19 mouse cellular contexts compared by ENCODE assay signal in genomic region chr14:64585081-64585470, GRCm38 (mm10).
DNase-seq lines count a peak whose midpoint lies in the region; ATAC-seq and TF ChIP-seq lines count a peak whose summit lies in the region.
"Had no signal": no experiment of that assay in that cellular context is flagged by ENCODE, and none has a peak within 500 bp of the region (broad histone marks: within the 10 kb centered on the region; RNA-seq: fewer than 3 reads in every experiment).

No protein-coding gene starts in this region.

- H3K4me3 ChIP-seq in left cerebral cortex, adult 2 months, result no peak overlapping the region
- 0 out of 2 replicates have a peak overlapping the region, but pooled peaks have one; percentile 16 for H3K4me3 ChIP-seq in hindbrain, embryonic 12.5 days
- H3K4me3 ChIP-seq in midbrain, embryonic 13.5 days (replicated peaks), result peak overlapping the region; percentile 91; the same call in 1 of the 2 replicates
- no peak overlapping the region for H3K4me3 ChIP-seq in olfactory bulb, adult 2 months (ENCODE audit: insufficient read depth, low read depth, low read length)
- no peak overlapping the region for H3K4me3 ChIP-seq in limb, embryonic 10.5 days
- H3K4me3 ChIP-seq: embryonic facial prominence, embryonic 12.5 days; gastrocnemius, adult 2 months; heart, embryonic 15.5 days had no signal

- peaks cover 52% of the 10 kb centered on the region for H3K4me1 ChIP-seq in hindbrain, embryonic 12.5 days
- H3K4me1 ChIP-seq in midbrain, embryonic 13.5 days (replicated peaks), result peaks cover 63% of the 10 kb centered on the region
- peaks cover 26% of the 10 kb centered on the region for H3K4me1 ChIP-seq in olfactory bulb, adult 2 months (ENCODE audit: control insufficient read depth, insufficient read depth, low read length)
- H3K4me1 ChIP-seq in limb, embryonic 10.5 days, result peaks cover 22% of the 10 kb centered on the region

- H3K9ac ChIP-seq in hindbrain, embryonic 12.5 days, result peak overlapping the region; percentile 97; the same call in 1 of the 2 replicates
- peak overlapping the region; percentile 100 for H3K9ac ChIP-seq in midbrain, embryonic 13.5 days (replicated peaks)
- H3K9ac ChIP-seq: embryonic facial prominence, embryonic 12.5 days; heart, embryonic 15.5 days; liver, postnatal 0 days had no signal

- no peaks in the 10 kb centered on the region for H3K9me3 ChIP-seq in hindbrain, embryonic 12.5 days (replicated peaks)
- H3K9me3 ChIP-seq in midbrain, embryonic 13.5 days, result no peaks in the 10 kb centered on the region
- H3K9me3 ChIP-seq in limb, embryonic 10.5 days (replicated peaks), result no peaks in the 10 kb centered on the region
- H3K9me3 ChIP-seq: embryonic facial prominence, embryonic 12.5 days; heart, embryonic 15.5 days had no signal

- H3K36me3 ChIP-seq in hindbrain, embryonic 12.5 days, result no peaks in the 10 kb centered on the region
- H3K36me3 ChIP-seq in midbrain, embryonic 13.5 days, result peaks cover 4% of the 10 kb centered on the region; the same call in 1 of the 2 replicates
- H3K36me3 ChIP-seq in limb, embryonic 10.5 days, result no peaks in the 10 kb centered on the region
- H3K36me3 ChIP-seq: embryonic facial prominence, embryonic 12.5 days; heart, embryonic 15.5 days had no signal

- no peak for DNase-seq in left cerebral cortex, adult 2 months (ENCODE audit: extremely low spot score in 1 of 2, low spot score in 2 of 2)
- no peak for DNase-seq in left cerebral cortex, postnatal 4 days
- no peak for DNase-seq in adrenal gland, adult 2 months
- DNase-seq in adrenal gland, postnatal 10 days, result no peak
- DNase-seq in limb, embryonic 10.5 days (ENCODE audit: low spot score), result no peak
- DNase-seq: adrenal gland, postnatal 14 days; gastrocnemius, adult 2 months; heart, adult 11 months; kidney, adult 2 months; kidney, postnatal 25 days; layer of hippocampus, postnatal 36 days; liver, postnatal 0 days; lung, postnatal 36 days; right cerebral cortex, postnatal 25 days had no signal

- no peak for TF ChIP-seq POLR2A in olfactory bulb, adult 2 months (IDR thresholded peaks at IDR 0.05; ENCODE audit: insufficient read depth, low read depth, low read length)

- H3K27me3 ChIP-seq in hindbrain, embryonic 12.5 days, result peaks cover 38% of the 10 kb centered on the region
- no peaks in the 10 kb centered on the region for H3K27me3 ChIP-seq in midbrain, embryonic 13.5 days
- H3K27me3 ChIP-seq in limb, embryonic 10.5 days (ENCODE audit: low read depth, poor library complexity, severe bottlenecking), result peaks cover 99% of the 10 kb centered on the region

- TF ChIP-seq CTCF in left cerebral cortex, adult 2 months (IDR thresholded peaks at IDR 0.05), result no peak
- TF ChIP-seq CTCF in olfactory bulb, adult 2 months (IDR thresholded peaks at IDR 0.05; ENCODE audit: insufficient read depth, low read depth, low read length), result no peak

- peak overlapping the region; percentile 99 for H3K27ac ChIP-seq in left cerebral cortex, adult 2 months
- H3K27ac ChIP-seq in hindbrain, embryonic 12.5 days, result peak overlapping the region; percentile 99
- H3K27ac ChIP-seq in midbrain, embryonic 13.5 days, result peak overlapping the region; percentile 100
- peak overlapping the region; percentile 100 for H3K27ac ChIP-seq in olfactory bulb, adult 2 months (ENCODE audit: insufficient read depth, low read depth, low read length)
- no peak overlapping the region for H3K27ac ChIP-seq in limb, embryonic 10.5 days
- H3K27ac ChIP-seq: embryonic facial prominence, embryonic 12.5 days; gastrocnemius, adult 2 months; heart, embryonic 15.5 days had no signal

- WGBS in hindbrain, embryonic 12.5 days, result 7% methylated on average over 5 of the region's 5 CpGs
- 10% methylated on average over 5 of the region's 5 CpGs for WGBS in midbrain, embryonic 13.5 days
- WGBS in olfactory bulb, adult 2 months, result 38% methylated on average over 5 of the region's 5 CpGs
- 15% methylated on average over 5 of the region's 5 CpGs for WGBS in limb, embryonic 10.5 days

- intact Hi-C loops in left cerebral cortex, adult 2 months (cut with DNase I), result loop anchor here (2.0 to 5.0 kb wide), 4 partner anchors 132 to 458 kb away; no protein-coding TSS in a partner anchor
- intact Hi-C loops in left cerebral cortex, postnatal 4 days (cut with DNase I), result loop anchor here (5.0 to 10.0 kb wide), 2 partner anchors 148 to 460 kb away; no protein-coding TSS in a partner anchor

- peak overlapping the region; percentile 64 for H3K4me2 ChIP-seq in hindbrain, embryonic 12.5 days (replicated peaks)
- peak overlapping the region; percentile 98 for H3K4me2 ChIP-seq in midbrain, embryonic 13.5 days (replicated peaks)
- H3K4me2 ChIP-seq: heart, embryonic 15.5 days had no signal

- ATAC-seq in hindbrain, embryonic 12.5 days (ENCODE audit: low FRiP score), result no peak
- no peak for ATAC-seq in midbrain, embryonic 13.5 days
- ATAC-seq: liver, postnatal 0 days had no signal

Comparison
In these comparisons a context has a peak if more than half of its experiments do, and no peak if none do; other contexts are left out.
1. H3K4me3 ChIP-seq: peak in hindbrain, embryonic 12.5 days (single experiment) and midbrain, embryonic 13.5 days (single experiment); none in left cerebral cortex, adult 2 months (single experiment), olfactory bulb, adult 2 months (single experiment) and limb, embryonic 10.5 days (single experiment).